Mouse (Mus musculus): ENCODE measurements around the gene Fezf1.

The Fezf1 gene

DNA sequence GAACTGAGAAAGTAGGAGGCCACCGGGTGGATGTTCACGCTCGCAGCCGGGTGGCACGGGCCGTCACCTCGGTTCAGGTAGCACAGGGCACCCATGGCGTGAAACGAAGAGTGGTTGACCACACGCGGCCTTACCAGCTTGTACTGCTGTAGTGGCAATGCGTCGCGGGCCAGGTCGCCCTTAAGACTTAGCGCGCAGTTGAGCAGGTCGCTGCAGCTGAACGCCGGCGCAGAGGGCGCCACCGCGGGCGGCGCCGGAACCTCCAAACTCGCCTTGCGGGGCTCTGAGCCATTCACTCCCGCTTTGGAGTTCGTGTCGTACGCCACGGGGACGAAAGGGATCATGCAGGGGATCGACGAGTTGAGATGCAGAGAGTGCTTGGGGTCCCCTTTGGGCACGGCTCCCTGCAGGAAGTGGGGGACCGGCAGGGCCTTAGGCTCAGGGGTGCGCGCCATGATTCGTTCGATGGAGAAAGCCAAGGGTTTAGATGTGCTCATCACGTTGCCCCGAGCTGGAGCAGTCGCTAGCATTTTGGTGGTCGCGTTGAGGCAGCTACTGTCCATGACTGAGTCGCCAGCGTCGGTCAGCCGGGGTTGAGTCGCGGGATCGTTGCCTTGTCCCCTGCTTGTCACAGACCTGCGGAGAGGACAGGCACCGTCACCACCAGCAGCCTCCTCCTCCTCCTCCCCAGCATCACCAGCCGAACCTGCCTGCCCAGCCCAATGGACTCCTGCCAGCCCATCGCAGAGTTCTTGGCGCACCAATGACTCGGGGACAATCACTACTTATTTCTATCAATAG is 450 bp downstream of the Fezf1 start:
- DNase-seq (ENCODE audit: low read depth, low spot score), result peak; percentile 74

DNA sequence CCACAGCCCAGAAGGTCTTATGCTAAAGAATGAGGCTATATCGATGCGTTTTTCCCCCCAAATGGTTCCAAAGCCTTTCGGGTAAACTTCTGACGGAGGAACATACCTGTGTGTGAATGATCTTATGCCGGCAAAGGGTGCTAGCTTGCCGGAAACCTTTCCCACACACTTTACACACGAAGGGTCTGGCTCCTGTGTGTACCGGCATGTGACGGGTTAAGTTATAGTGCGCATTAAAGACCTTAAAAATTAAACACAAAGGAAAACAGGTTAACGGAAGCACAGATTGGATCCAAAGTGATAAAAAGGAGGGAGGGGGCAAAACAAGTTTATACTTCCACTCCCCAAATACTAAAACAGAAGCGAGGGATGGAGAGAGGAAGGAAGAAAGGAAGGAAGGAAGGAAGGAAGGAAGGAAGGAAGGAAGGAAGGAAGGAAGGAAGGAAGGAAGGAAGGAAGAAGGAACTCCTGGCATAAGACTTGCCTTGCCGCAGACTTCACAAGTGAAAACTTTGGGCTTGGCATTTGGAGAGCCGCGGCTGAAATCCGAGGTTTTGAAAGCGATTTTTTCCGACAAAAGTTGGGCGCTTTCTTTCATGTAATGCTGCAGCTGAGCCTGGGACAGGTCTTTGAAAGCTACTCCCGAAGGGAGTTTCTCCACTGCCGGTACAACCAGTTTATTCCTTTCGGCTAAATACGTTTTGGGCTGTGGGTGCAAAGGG is 1.2 kb downstream of the Fezf1 start:
- DNase-seq (ENCODE audit: low read depth, low spot score), result no peak

DNA sequence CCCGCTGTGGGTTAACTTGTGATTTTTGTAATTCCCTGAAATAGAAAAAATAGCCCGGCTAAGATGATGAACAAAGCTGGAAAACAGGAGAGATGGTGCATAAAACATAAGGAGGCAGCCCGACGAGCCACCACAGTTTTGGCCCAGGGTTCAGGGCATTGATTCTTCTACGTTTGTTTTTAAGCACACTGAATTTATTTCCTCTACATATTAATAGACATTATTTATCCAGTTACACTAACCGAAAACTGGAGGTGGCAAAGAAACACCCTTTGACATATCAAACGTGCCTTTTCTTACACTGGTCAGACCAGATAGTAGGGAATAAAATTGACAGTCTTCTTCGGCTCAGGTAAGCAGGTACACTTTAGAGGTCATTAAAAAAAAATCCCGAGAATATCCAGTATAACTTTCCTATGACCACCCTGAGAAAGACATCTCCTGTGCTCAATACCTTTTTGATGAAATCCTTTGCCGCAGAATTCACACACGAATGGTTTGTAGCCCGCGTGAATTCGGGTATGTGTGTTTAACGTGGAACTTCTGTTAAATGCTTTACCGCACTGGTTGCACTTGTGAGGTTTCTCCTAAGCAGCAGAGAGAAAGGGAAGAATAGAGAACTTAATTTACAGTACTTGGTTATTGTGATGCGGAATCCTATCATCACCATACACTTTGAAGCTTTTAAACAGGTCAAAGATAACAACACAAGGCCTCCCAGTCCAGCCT is 1.9 kb downstream of the Fezf1 start:
- DNase-seq (ENCODE audit: low read depth, low spot score), result peak; percentile 26

DNA sequence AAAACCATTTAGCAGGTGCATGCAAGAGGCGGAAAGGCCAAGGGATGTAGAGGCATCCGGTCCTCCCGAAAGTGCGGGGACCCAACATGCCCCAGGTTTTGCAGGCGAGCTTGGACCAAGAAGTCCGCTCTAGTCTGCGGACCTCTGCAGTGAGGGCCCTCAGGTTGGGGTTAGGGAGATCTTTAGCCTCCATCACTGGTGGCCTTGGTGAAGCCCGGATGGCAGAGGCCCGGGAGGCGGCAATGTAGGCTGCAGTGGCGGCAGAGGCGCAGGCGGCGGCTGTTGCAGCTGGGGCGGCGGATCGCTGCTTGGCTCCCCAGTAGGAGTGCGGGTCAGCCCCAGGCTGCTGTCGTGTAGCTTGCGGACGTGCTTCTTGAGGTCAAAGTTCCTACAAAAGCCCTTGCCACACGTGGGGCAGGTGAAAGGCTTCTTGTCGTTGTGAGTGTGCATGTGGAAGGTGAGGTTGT is 2.6 kb downstream of the Fezf1 start:
- peak; percentile 24 for DNase-seq (ENCODE audit: low read depth, low spot score)

DNA sequence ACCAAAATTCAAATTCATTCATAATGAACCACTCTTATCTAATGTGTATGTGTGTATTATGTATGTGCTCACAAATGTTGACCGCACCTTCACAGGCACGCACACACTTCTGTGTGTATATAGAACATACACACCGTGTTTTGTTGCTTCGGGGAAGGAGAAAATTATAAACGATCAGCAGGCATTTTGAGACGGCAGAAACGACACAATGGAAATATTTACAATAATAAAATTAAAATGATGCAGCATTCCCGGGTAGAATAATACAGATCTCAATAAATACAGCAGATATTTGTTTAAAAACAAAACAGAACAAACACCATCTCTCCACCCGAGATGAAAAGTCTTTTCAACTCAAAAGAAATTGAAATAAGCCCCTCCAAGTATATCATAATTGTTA is 3.0 kb downstream of the Fezf1 start:
- no peak for DNase-seq (ENCODE audit: low read depth, low spot score)

DNA sequence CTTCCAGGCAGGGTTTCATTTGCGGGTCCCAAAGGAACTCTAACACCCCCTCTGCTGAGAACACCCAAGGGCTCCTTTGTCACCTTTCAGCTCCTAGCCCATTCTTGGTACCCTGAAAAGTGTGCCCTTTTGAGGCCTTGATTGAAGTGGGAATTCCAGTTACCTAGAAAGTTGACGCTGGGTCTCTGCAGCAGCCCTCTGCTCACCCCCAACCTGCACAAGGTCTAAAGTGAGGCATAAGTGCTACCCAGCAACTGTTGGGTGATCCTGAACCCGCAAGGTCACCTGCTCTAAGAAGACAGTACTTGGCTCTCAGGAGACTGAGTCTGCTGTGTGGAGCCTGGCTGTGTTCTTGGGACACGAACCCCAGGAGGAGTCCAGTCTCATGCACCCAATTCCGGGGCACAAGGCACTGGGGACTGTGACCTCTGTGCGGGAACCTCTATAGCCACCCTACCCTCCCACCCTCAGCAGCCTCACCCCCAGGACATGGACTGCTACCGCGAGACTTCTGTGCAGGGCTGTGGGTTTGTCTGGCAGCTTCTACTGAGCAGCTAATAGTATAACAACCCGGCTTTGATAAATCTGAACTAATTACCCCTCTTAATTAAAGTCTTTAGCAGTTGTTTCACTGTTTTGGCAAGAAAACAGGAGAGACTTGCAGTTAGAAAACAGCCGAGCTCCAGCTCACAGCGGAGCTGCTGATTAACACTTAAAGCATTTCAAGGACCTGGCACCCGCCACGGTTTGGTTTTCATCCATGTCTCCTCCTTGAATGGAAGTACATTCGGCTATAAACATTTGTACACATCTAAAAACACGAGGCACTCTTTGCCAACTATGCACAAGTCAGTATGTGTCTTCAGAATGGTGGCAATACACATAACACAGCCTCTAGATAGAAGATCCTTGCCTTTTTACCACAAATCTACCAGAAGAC is 4.1 kb downstream of the Fezf1 start:
- no peak for DNase-seq (ENCODE audit: low read depth, low spot score)

DNA sequence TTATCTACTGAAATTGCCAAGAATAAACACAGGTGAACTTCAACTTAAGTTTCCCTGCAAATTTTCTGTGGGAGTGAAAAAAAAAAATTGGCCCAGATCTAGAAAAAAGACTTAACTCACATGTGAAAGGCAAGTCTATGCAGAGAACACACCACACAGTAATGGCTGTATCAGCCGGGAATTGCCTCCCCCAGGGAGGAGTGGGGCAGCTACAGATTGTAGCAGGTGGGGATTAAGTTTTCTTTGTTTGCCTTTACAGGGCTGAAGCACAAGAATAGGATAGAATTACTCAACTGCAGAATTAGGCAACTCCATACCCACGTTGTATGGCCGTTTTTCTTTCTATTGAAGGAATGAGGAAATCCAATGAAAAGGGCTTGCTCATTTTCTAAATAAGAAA is 36.7 kb downstream of the Fezf1 start:
- DNase-seq (ENCODE audit: low read depth, low spot score), result no peak

DNA sequence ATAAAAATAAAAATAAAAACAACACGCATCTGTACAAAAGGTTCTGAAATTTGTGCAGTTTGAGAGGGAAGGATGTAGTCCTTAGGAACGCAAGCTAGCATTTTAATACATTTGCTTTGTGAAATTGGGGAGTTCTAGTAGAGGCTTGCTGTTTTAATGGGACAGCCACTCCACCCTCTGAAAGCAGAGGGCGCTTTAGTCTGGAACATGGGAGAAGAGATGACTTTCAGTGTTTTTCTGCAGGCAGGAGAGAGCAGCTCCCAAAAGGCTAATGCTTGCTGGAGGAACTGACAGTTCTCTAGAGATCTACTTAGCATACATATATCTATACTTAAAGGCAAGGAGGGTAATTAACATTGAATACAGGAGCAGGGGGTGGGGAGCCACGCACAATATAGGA is 40.4 kb downstream of the Fezf1 start:
- peak; percentile 28 for DNase-seq (ENCODE audit: low read depth, low spot score)

DNA sequence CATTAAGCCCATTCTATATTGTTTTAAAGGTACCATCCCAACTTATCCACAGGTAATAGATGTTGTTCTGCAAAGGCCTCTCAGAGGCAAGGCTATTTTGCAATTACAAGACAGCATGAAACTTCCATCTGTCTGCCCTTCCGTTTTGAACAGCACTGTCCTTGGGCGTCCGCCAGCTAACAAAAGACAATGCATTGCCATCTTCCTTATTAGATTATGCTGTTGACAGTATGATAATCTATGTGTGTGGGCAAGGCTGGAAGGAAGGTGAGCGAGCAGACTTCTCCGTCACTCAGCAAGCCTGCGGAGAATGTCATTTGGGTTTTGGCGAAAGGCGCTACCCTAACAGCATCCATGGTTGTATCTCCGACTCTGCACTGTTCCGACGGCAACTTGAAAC is 45.5 kb downstream of the Fezf1 start:
- no peak for DNase-seq (ENCODE audit: low read depth, low spot score)
